Mouse (Mus musculus): ENCODE measurements around the gene Shroom3.

The Shroom3 gene

GRCm38 (mm10) chr5:92683351-92683807 lies at the start of gene Shroom3:
Gene Shroom3 (plus strand): TSS chr5:92683435.
- peak; percentile 62 for DNase-seq (ENCODE audit: inconsistent ontology term)

DNA sequence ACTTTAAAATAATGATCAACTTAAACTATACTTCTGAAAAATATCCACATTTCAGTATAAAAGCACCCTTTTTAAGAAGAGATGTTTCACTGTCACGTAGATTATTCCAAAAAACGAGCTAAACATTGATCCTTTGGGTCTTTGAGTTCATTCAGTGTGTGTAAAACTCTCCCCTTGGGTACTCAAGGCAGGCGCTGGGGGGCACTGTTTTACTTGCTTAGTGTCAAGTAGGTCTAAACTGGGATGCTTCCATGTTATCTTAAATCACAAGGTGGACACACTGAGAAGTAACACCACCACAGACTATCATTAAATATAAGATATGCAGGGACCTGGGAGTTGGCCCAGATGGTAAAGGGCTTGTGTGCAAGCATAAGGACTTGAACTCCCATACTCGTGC lies 49.7 kb upstream of the Shroom3 start:
- DNase-seq (ENCODE audit: inconsistent ontology term) = no peak

DNA sequence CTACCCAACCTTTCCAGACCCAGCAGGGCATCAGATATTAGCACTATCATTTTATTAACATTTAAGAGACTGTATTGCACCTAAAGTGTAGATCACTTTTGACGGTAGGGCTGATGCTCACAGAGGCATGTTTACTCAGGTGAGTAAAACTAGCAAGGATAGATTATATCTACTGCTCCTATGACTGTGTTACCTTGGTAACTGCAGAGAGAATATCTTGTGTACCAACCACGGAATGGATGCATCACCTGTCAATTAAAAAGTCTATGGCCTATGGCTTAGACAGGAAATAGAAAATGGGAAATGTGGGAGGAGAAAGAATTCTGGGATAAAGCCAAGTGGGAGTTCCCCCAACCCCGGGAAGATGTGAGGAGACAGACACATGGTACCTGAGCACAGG lies 48.3 kb upstream of the Shroom3 start:
- no peak for DNase-seq (ENCODE audit: inconsistent ontology term)

GRCm38 (mm10) chr5:92635891-92636290 lies 47.3 kb upstream of the Shroom3 start:
- DNase-seq (ENCODE audit: inconsistent ontology term) = no peak

GRCm38 (mm10) chr5:92640861-92641260 lies 42.4 kb upstream of the Shroom3 start:
- no peak for DNase-seq (ENCODE audit: inconsistent ontology term)

DNA sequence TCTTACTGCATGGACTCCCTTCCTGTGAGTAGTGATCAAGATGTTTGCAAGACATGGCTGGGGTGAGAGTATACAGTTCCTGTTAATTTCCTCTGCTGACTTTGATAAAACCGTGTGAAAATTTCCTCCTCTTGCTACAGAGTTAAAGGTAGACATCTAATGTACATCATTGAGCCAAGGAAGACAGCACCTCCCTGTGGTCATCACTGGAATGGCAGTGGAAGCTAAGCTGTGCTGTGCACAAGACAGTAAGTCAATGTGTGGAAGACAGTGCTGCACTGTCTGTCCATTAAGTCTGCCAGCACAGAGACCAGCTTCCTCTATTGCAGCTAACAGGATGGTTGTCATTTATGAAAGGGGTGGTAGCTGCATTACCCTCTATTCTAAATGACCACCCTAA lies 27.0 kb upstream of the Shroom3 start:
- no peak for DNase-seq (ENCODE audit: inconsistent ontology term)

- no peak for DNase-seq (ENCODE audit: inconsistent ontology term)
These were observed 18.9 kb upstream of the Shroom3 start for GRCm38 (mm10) chr5:92664321-92664720.

- no peak for DNase-seq (ENCODE audit: inconsistent ontology term)
These were observed 16.4 kb upstream of the Shroom3 start for GRCm38 (mm10) chr5:92666860-92667259.

DNA sequence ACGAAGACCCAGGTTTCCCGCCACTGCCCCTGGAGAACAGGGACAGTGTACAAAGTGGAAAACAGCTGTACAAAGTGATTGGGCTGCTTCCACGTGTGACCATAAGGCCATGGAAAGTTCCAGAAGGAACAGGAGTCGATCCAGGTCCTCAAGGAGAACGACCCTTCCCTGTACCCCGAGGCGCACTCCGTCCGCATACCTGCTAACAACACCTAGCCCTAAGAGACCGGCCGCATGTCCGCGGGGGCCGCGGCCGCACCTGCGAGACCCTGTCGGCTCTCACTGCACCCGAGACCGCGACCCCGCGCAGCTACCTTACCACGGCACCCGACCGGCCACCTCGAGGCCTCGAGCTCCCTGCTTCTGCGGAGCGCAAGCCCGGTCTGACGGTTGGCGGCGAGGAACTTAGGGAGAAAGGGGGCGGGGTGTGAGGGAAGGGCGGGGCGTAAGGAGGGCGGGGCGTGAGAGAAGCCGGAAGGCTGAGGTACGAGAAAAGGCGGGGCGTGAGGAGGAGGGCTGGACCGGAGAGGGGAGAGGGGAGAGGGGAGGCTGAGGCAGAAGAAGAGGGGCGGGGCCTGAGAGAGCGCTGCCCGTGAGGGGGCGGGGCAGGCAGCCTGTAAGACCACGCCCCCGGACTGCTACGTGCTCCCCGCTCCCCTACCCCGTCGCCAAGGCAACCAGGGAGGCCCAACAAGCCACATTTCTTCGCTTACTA lies 8.2 kb upstream of the Shroom3 start, which contains the start of gene Ccdc158:
Gene Ccdc158, minus strand, starts transcription at position 413 of the 715 bp plus-strand sequence.
- peak; percentile 89 for DNase-seq (ENCODE audit: inconsistent ontology term)

DNA sequence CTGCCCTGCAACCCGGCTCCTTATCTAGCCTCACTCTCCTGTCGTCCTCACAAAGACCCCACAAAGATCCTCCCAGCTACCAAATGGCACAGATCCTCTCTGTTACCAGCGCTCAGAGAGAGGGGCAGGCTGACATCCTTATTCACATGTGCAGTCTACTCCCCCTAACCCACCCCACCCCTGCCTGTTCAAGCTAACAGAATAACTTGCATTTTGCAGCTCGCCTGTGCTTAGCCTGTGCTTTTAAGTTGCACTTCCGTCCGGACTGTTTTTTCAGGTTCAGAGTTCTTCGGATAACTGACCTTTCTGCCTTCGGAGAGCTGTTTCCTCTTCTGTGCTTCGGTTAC lies 7.7 kb upstream of the Shroom3 start:
- no peak for DNase-seq (ENCODE audit: inconsistent ontology term)

DNA sequence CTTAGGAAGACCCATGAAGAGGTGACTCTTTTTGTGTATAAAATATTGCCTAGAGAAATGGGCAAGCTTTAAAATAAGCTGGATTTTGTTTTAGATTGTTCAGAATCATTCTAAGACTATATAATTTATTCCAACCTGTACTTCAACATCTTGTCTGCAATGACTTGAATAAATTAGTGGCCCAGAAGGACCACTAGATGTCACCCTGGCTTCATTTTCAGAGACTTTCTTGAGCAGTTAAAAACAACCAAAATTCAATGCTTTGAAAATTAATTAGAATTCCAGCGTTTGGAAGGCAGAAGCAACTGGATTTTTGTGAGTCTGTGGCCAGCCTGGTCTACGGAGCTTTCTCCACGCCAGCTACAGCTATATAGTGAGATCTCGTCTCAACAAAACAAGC lies 3.8 kb upstream of the Shroom3 start:
- peak; percentile 67 for DNase-seq (ENCODE audit: inconsistent ontology term)

DNA sequence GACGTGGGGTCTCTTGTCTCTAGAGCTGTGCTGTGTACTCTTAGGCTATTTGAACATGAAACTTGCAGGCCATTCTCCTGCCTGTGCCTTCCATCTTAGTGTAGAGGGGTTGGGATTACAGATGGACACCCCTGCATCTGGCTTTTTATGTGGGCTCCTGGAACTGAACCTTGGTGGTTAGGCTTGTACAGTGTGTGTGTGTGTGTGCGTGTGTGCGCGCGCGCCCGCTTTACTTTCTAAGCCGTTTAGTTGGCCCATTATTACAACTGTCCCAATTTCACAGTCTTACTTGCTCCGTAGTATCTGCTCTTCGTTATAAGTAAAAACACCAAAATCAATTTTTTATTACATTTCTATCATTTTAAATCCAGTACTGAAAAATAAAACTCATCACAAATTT lies 1.4 kb upstream of the Shroom3 start:
- DNase-seq (ENCODE audit: inconsistent ontology term) = no peak

DNA sequence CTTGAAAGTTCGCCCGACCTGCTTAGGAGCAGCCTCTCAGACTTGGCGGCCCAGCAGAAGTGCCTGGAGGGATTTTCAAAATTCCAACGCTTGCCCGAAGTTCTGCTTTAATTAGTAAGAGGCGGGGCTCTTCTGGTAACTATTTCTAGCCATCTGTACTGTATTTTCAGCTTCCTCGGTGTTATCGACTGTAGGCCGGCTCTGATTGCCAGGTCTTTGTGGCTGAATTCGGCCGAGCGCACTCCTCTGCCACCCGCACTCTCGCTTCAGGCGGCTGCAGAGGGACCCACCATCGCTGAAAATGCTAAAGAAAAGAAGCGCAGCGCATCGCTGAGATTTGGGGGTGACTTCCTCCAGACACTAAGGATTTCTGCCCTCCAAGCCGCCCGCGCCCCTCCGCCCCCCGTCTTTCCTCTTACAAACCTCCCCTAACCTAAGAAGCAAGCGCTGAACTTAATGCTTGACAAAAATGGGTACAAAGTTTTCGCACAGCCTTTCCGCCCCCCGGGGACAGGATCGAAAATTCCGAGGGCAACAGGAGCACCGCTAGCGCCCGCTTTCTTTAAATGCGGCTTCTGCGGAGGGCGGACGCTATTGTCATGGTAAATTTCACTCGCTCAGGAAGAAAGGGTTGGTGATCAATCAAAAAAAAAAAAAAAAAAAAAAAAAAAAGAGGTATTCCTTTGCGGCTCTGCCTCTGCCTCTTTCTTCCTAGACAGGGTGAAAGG lies 450 bp upstream of the Shroom3 start:
- peak; percentile 92 for DNase-seq (ENCODE audit: inconsistent ontology term)

DNA sequence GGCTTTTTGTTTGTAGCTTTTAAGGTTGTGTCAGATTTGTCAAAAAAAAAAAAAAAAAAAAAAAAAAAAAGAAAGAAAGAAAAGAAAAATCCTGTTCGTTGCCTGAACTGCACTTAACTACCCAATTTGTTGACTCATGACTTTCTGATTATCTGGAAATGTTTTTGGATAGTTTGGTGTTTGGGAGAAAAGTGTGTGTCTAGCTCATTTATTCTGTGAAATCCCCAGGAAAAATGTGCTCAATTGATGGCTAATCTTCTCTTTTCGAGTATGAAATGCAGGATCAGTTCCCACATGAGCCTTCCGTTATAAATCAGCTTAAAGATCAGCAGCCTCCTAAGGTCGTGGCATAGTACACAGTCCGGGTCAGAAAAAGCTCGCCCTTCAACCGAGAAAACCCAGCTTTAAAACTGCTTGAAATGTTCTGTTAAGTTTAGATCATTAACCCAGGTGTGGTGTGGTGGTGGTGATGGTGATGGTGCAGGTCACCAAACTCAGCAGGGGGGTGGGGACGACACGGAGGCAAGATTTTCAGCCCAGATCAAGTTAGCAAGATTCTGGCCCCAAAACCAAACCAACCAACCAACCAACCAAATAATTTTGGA lies 738 bp downstream of the Shroom3 start:
- no peak for DNase-seq (ENCODE audit: inconsistent ontology term)

DNA sequence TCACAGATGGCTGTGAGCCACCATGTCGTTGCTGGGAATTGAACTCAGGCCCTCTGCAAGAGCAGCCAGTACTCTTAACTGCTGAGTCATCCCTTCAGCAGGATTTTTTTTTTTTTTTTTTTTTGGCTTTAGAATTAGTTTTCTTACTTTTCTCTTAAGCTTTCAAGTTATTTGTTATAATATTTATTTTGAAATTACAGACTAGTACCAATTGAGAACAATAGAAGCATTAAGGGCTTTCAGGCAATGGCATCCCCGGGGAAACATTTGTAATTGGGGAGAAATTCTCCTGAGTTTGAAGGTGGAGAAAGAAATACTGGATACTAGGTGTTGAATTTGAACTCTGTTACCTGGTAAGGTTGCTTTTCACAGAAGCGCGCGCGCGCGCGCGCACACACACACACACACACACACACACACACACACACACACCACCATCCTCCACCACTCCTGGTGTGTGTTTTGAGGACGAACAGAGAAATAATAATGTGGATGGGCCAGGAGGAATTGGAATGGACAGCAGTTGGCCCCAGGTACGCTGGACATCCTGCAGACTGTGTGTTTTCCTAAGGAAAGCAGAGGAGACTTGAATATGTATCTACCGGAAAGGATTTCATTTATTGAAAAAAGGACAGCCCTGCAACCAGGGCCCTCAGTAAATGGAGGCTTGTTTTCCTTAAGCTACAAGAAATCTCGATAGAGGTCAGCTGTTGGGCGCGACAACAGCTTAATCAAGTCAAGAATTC lies 1.7 kb downstream of the Shroom3 start:
- DNase-seq (ENCODE audit: inconsistent ontology term) = no peak

DNA sequence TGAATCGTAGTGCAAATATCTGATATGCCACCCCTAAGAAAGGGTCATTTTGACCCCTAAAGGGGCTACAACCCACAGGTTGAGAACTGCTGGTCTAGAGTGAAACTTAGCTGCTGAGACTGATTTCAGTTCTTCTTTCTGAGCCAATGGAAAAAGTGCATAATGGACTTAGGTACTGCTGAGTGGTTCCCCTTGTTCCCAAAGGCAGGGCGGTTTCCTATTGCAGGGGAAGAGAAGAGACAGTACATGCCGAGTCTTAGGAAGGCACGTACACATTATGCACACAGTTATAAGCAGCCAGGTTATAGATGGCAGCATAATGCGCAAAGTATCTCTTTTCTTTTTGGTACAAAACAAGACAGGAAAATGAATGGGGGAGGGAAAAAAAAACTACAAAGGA lies 4.9 kb downstream of the Shroom3 start:
- DNase-seq (ENCODE audit: inconsistent ontology term) = no peak

DNA sequence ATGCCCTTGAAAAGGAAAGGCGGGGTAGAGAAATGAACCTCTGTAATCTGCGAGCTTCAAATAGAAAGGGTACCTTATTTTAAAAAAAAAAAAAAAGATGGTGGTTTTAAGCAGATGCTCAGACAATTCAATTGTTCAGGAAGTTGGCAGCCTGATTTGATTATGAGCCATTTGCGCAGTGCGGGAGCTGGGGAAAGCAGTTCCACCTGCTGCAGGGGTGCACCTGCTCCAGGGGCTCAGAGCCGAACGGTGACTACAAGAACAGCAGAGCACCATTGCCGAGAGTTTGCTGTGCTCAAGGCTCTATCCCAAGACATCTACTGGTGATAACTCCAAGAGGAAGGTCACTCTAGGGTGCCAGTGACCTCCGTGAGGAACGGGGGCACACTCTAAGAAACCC lies 5.3 kb downstream of the Shroom3 start:
- no peak for DNase-seq (ENCODE audit: inconsistent ontology term)

GRCm38 (mm10) chr5:92692206-92693007 lies 9.2 kb downstream of the Shroom3 start:
- DNase-seq (ENCODE audit: inconsistent ontology term) = no peak

DNA sequence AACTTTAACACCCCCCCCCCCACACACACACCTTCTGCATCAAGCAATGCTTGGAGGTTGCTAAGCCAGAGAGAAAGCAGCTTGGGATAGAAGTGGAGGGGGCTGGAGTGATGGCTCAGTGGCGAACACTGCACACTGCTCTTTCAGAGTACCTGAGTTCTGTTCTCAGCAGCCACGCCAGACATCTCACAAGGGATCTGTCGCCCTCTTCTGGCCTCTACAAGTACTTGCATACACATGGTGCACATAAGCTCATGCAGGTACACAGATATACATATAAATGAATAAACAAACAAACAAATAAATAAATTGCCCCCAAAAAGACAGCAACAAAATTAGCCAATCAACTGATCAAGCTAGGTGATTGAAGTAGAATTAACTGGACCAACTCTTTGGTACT lies 10.5 kb downstream of the Shroom3 start:
- no peak for DNase-seq (ENCODE audit: inconsistent ontology term)

DNA sequence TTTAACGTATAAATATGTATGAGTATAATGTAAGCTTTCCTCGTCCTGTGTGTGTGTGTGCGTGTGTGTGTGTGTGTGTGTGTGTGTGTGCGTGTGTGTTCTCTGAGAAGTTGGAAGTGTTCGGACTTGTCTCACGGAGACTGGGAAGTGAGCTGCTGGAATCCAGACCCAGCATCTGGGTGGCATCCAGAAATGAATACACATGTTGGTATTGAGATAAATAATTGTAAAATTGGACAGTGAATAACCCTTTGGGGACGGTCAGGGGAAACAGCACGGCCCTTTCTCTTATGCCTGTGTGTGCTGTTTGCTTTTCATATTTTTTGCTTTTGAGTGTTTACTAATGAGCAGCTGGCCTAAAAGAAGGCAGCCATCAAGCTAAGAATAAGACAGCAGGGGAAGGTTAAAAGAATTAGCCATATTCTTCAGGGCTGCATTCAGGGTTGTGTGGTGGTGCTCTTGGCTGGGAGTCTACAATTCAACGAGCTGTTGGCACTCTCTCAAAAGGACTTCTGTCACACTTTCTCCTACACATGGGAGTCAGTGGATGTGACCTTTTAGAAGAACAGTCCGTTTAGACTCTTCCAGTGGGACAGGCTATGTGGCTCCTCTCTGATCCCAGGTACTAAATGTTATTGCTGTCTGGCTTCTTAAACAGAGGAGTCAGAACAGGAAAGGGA lies 11.2 kb downstream of the Shroom3 start:
- DNase-seq (ENCODE audit: inconsistent ontology term) = peak; percentile 85

Measured in Muller cell, postnatal 12 days (primary cell).